Mouse (Mus musculus): ENCODE measurements around the gene Cntrob.
"Not testable (repeated sequence)": the region's sequence is repeated elsewhere in the genome, so short reads cannot be mapped to it uniquely, and the experiment has no call there.

The Cntrob gene

GRCm38 (mm10) chr11:69340161-69341131 lies 16.9 kb upstream of the Cntrob start, which contains the start of gene Rnf227:
Rnf227 (plus strand) TSS chr11:69340461.
- DNase-seq, result peak; percentile 53

GRCm38 (mm10) chr11:69334796-69335195 lies 11.2 kb upstream of the Cntrob start:
- DNase-seq, result no peak

GRCm38 (mm10) chr11:69333922-69334321 lies 10.3 kb upstream of the Cntrob start:
- DNase-seq, result no peak

- DNase-seq, result no peak
Measured at GRCm38 (mm10) chr11:69332713-69333253, 9.2 kb upstream of the Cntrob start.

- peak; percentile 75 for DNase-seq
Measured at GRCm38 (mm10) chr11:69331929-69332405, 8.4 kb upstream of the Cntrob start.

GRCm38 (mm10) chr11:69331152-69331551 lies 7.6 kb upstream of the Cntrob start:
- DNase-seq, result no peak

GRCm38 (mm10) chr11:69328517-69328916 lies 4.9 kb upstream of the Cntrob start:
- no peak for DNase-seq

- no peak for DNase-seq
Measured at GRCm38 (mm10) chr11:69327648-69328047, 4.1 kb upstream of the Cntrob start.

GRCm38 (mm10) chr11:69327157-69327442 lies 3.5 kb upstream of the Cntrob start:
- no peak for DNase-seq

- no peak for DNase-seq
Measured at GRCm38 (mm10) chr11:69326408-69327156, 3.0 kb upstream of the Cntrob start.

GRCm38 (mm10) chr11:69325628-69326407 lies 2.2 kb upstream of the Cntrob start, which contains the start of gene Kcnab3:
Kcnab3 (plus strand) TSS chr11:69326258.
- DNase-seq, result peak; percentile 97

GRCm38 (mm10) chr11:69324749-69325148 lies 1.2 kb upstream of the Cntrob start:
- DNase-seq, result no peak

GRCm38 (mm10) chr11:69322693-69323471 lies 693 bp downstream of the Cntrob start:
- no peak for DNase-seq

- no peak for DNase-seq
Measured at GRCm38 (mm10) chr11:69322010-69322409, 1.6 kb downstream of the Cntrob start.

- DNase-seq, result no peak
Measured at GRCm38 (mm10) chr11:69321580-69321979, 2.0 kb downstream of the Cntrob start.

- DNase-seq, result not testable (repeated sequence)
Measured at GRCm38 (mm10) chr11:69318000-69318399, 5.6 kb downstream of the Cntrob start.

- no peak for DNase-seq
Measured at GRCm38 (mm10) chr11:69316361-69316760, 7.2 kb downstream of the Cntrob start.

- no peak for DNase-seq
Measured at GRCm38 (mm10) chr11:69311266-69311665, 12.3 kb downstream of the Cntrob start.

- no peak for DNase-seq
Measured at GRCm38 (mm10) chr11:69306039-69306438, 17.5 kb downstream of the Cntrob start.

- DNase-seq, result no peak
Measured at GRCm38 (mm10) chr11:69305291-69305690, 18.3 kb downstream of the Cntrob start.

GRCm38 (mm10) chr11:69302817-69303216 lies 20.8 kb downstream of the Cntrob start:
- DNase-seq, result no peak

GRCm38 (mm10) chr11:69298231-69298630 lies 25.3 kb downstream of the Cntrob start:
- no peak for DNase-seq
